Mouse (Mus musculus): ENCODE measurements around the gene Gnaq.

GRCm38 (mm10) chr19:16314295-16314821 is 181.7 kb downstream of the Gnaq start:
- no peak for TF ChIP-seq CTCF (IDR thresholded peaks at IDR 0.05; ENCODE audit: borderline replicate concordance, insufficient read depth, low read length)
- TF ChIP-seq POLR2A (IDR thresholded peaks at IDR 0.05; ENCODE audit: low read depth, low read length) = no peak

Measured in embryonic fibroblast, embryonic 13.5 days (primary cell).